Mouse (Mus musculus) induced T-regulatory cell, adult 2 months (primary cell): Measurements from ENCODE around the gene Kpnb1.
A peak's percentile ranks its signal among the peaks of the same experiment; 100 is the strongest.

Source experiments
- DNase-seq: peaks from one replicate; pipeline ENCODE4 v3.0.0-alpha.2; 2012; ENCODE audit warnings: low read depth

Kpnb1 gene

DNA sequence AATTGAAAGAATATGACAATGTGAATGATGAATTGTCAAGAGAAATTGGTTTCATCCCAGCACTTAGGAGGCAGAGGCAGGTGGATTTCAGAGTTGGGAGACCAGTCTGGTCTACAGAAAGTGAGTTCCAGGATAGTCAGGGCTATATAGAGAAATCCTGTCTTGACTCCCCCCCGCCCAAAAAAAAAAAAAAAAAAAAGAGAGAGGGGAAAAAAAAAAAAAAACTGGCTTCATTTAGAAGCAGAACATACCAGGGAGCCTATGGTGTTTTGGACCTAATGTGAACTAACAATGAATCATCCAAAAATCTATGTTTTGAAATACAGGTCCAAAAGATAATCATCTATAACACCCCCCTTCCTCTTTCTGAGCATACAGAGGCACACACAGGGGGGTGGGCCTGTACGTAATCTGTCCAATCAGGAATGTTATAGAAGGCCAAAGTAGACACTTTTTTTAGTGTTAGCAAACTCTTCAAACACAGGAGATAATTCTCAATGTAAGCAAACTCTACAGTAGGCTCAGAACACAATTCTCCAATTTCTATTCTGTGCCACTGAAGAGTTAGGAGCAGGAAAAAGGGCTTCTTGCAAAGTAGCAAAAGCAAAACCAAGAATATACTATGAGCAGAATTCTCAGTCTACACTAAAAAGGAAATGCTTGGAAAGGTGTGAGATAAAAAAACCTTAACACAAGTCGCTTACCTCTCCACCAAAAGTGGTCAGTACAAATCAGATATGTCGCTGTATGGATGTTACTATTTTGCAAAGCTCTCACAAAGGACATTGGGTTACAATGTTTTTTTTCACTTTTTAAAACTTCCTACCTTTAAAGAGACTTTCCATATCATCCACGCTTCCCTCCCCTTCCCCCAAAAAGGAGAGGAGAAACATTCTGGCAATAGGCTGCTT lies 1.7 kb downstream of the Kpnb1 start:
- peak; percentile 26 for DNase-seq

DNA sequence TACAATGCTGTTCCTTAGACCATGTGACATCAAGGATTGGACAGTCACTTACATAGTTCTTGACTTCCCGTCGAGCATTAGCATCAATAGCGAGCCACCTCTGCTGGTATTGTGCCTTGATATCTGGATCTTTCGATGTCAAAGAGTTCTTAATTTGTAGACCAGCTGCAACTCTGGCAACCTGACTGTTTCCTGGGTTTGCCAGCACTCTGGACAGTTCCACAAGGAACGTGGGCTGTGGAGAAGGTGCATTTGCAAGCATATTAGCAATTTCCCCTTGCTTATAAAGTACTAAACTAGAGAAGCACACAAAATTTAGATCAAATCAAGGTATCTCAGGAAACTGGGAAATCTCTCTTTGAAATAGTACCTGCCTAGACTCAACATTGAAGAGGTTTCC lies 2.8 kb downstream of the Kpnb1 start:
- no peak for DNase-seq

DNA sequence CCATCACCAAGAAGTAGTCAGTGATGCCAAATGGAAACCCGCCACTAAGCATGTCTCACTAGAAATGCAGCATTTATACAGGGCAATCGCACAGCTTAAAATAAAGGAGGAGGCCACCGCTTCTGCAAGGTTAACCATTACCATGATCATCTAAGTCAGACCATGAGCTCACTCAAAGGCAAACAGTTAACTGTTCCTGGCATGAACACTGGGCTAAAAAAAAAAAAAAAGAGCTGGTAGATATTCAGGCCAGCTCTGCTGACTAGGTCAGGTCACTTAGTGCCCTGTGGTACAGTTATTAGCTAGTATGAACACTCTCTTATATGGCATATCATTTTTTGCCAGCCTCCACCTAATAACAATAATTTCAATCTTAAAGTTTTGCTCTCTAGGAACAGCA lies 5.2 kb downstream of the Kpnb1 start:
- DNase-seq = no peak

DNA sequence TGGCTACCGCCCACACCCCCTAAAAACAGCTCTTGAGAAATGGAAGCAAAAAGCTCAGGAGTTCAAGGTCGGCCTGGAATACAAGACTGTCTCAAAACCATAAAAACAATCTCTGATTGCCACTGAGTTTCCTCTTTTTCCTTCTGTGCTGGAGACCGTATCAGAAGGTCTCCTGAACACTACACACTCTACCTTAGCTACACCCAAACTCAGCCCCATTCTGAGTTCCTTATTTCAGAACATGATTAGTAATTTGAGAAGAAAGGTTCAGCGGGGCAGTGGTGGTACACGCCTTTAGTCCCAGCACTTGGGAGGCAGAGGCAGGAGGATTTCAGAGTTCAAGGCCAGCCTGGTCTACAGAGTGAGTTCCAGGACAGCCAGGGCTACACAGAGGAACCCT lies 6.6 kb downstream of the Kpnb1 start:
- DNase-seq = no peak

DNA sequence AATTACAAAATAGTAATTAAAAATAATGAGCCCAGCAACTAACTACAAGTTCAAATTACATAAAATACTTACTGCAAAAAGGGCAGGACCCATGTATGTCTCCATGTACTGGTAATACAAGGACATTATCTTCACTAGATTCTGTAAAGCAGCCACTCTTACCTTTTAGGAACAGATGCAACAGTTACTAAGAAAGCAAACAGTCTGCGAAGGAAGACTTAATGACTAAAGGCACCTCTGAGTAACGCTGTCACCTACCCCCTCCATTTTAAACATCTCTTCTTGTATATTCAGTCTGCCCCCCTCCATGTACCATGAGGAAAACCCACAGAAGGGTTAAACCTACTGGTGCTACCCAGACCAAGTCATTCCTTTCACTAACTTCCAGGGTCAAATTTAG lies 9.5 kb downstream of the Kpnb1 start:
- DNase-seq = no peak

DNA sequence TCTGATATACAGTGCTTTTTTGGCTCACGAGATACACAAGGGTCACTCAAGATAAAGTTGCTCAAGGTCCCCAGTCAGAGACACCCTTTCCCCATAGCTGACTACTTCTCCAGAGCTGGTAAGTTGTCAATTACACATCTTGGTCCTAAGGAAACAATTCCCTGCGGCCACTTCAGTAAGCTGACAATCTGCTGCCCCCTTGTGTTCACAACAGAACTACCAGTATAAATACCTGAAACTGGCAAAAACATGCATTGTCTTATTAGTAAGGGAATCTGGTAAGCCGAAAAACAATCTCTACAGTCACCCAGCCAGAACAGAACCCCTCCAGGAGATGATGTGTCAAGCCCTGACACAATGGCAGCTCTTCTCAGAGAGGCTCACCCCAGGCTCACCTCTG lies 10.8 kb downstream of the Kpnb1 start:
- peak; percentile 74 for DNase-seq

DNA sequence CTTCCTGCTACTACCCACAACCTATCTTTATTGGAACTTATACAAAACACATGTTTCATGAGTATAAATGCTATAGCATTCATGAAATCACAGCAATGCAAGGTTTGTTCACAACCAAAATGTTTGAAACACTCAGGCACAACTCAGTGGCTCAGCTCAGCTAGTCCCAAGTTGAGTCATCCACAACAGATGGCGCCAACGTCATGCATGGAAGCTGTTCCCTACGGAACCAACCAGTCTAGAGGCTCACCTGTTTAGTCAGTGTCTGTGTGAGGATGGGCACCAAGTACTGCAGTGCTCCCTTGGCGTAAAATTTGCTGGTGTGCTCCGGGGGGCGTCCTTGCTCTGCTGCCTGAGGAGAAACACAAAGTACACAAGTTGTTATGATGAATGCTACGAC lies 12.2 kb downstream of the Kpnb1 start:
- DNase-seq = no peak

DNA sequence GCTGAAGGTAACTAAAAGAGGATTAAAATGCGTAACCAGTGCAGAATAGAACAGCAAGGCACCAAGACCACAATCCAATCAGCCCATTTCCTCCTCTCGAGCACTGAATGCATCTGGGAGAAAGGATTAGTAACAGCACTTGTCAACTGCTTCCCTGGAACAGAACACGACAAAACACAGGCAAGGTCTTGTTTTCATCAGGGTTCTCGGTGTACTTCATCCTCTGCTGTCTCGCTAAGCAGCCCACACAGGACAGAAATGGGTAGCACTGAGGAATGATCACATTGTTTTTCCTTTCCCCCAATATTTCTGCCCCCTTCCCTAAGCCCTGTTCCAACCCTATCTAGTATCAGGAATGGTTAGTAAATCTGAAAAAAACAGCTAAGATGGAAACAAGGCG lies 27.3 kb downstream of the Kpnb1 start:
- DNase-seq = no peak

DNA sequence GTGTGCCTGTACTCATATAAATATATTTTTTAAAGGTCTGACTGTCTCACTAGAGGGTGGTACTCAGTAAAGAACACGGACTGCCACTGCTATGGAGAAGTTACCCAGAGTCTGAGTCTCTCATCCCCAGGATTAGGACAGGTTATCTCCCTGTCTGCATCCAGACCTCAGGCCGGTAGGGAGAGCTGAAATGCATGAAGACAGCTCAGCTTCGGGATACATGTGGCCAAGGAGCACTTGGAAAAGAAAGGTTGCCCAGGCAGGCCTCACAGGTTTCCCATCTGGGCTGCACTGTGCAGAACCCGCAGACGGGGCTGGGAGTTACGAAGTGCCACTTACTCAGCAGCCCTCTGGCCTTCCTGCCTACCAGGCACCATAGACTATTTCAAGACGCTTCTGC lies 30.7 kb downstream of the Kpnb1 start:
- no peak for DNase-seq

DNA sequence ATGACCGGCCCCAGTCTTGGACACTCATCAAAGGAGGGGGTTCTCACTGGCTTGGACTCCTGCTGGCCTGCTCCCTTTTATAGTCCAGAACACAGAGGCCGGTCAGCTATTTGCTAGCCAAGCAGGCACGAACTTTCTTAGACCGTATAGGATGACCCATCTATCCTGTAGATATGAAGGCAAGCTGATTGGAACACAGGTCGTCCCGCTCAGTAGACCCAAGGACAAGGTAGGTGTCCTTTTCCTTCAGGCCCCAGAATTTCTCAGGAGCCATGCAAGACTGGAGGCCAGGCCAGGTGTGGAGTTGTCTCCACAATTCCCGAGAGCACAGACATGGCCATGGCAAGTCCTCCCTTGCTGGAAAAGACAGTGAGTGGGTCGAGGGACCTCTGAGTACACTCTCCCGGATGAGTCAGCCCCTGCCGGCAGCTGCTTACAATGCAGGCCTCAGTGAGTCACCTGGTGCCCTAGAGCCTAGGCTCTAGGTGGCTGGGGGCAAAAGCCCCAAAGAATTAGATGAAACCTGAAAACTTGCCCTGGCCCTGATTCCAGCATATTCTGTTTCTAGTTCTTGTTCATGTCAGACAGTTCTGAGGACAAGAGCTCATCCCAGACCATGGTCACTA lies 34.9 kb downstream of the Kpnb1 start:
- DNase-seq = peak; percentile 71

DNA sequence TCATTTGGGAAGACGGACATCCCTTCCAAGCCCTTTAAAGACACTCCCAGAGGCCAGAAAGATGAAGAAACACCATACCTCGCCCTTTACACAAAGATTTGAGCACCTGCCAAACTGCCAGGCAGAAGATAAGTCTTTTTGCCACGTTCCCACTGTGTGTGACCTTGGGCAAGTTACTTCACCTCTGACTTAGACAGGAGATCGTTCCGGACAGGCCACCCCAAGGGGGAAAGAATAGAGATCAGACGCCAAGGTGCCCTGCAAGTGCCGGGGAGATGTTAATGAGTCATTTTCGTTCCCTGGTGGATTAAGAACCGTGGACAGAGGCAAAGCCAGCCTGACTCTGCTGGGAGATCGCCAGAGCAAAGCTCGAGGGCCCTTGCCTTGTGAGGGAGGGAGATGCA lies 35.7 kb downstream of the Kpnb1 start:
- peak; percentile 40 for DNase-seq

DNA sequence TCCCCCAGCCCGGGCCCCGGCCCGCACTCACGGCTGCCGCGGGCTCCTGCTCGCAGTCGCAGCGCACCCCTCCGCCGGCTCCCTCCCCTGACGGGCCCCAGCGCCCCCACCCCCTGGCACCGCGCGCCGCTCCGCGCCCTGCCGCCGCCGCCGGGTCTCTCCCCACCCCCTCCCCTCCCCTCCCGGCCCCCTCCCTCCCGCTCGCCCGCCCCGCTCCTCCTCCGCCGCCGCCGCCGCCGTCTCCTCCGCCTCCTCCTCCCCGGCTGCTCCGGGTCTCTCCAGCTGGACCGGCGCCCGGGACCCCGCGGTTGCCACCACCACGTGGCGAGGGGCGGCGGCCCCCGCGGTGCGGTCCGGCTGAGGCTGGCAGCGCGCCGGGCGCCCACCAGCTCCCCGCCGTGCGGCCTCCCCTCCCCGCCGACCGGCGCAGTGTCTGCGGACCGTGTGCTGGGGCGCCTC lies 36.3 kb downstream of the Kpnb1 start, which contains the start of gene Tbkbp1:
Tbkbp1 (minus strand) TSS at position 153 of the 459 bp plus-strand sequence.
- peak; percentile 41 for DNase-seq

DNA sequence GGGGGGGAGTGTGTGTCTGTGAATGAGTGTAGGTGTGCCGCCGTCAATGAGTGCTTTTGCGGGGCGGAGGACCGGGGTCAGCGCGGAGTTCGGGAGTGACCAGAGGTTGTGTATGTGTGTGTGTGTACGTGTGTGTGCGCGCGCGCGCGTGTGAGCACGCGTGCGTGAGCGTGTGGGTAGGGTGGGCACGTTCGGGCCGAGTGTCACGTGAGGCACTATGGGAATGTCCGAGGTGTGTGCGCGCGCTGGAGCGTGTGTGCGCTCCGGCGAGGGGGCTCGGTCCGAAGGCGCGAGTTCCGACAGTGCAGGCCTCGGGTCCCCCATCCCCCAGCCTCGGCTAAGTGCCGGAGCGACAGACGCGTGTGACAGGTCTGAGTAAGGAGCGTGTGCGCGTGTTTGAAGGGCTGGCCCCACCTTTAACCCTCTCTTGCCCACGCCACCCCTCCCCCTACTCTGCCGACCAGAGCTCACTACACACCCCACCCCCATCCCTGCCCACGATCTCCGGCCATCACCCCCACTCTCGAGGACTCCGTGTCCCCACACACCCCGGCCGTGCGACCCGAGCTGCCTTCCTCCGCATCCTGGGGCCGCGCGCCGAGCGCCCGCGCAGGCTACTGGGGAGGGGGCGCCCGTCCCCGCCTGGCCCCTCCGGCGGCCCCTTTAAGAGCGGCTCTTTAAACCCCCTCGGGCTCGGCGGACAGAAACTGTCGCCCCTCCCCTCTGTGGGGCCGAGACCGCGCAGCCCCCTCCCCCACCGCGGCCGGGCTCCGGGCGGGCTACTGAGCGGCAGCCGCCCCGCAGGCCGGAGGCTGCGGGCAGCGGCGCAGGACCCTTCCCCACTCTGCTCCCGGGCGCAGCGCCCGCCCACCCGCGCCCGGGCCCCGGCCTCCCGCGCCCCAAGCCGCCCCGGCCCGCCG lies 37.0 kb downstream of the Kpnb1 start:
- peak; percentile 59 for DNase-seq

DNA sequence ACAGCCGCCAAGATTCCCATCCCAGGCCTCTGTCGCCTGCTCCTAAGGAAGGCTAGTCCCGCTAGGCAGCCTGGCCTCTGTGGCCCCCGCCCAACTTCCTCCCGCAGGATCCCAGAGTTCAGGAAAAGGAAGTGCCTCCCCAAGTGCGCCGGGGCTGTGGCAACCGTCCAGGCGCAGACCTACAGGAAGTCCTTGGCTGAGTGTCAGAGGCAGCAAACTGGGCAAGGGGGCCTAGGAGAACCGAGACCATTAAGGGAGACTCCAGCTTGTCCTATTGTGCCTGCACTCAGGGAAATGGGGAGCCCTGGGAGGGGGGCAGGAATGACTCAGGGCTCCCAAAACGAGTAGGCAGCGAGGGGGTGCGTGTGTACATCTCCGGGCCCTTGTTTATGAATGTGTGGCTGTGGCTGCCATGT lies 37.7 kb downstream of the Kpnb1 start:
- peak; percentile 60 for DNase-seq

DNA sequence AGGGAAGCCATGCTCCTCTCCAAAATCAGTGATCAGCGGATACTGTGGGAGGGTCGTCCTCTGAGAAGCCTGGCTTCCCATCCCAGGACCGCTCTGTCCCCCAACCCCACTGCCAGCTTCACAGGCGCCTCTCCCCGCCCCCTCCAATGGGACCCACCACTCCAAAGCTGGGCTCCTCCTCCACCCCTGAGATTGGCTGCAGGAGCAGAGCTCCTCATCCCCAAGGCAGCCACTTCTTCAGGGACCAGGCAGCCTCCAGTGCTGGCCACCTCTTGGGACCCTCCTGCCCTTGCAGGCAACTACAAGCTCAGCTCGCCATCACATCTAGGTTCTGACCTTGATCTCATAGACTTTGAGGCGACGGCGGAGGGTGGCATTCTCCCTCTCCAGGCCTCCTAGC lies 38.7 kb downstream of the Kpnb1 start:
- DNase-seq = no peak

DNA sequence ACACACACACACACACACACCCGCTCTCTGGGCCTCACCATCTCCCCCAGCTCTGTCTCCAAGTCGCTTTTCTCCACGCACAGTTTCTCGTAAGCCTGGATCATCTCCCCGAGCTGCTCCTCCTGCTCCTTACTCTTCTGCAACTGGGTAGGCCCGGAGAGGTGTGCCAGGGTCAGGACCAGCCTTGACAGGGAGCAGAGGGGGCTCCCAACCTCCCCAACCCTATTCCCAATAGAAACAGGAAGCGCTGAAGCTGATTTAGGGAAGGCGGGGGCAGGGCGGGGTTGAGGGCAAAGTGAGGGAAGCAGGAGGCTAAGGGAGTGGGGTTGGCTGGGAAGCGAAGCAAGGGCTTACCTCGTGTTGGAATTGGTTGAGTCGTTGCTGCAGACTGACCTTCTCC lies 39.1 kb downstream of the Kpnb1 start:
- no peak for DNase-seq

DNA sequence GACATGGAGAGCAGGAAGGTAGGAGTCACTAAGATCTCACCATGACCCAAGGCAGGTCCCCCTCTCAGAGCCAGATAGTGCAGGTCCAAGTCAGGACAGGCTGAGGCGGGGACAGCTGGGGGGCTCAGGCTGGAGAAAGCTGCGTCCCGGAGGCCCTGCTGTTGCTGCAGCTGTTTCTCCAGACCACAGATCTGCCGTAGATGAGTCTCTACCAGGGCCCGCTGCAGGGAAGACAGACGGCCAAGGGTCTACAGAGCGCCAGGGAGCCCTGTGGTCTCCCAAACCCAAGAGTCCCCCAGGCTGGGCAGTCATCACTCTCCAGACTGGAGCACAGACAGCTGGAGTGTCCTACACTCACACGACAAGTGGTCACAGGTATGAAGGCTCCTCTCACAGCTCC lies 40.3 kb downstream of the Kpnb1 start:
- DNase-seq = no peak

DNA sequence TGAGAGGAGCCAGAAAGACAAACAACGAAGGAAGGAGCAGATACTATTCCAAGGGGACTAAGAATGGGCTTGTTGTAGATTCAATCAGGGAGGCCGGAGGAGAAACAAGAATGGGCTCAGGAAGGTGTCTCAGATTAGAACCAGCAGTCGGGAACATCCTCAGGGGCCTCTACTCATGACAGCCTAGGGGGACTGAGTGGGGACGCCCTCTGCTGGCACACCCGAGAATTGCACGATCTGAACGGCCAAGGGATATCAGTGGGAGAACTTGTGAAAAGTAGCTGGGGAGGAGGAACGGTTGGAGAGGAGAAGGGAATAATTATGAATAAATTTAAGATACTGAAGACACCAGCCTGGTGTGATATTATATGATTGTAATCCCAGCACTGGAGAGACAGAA lies 41.0 kb downstream of the Kpnb1 start:
- DNase-seq = peak; percentile 89

DNA sequence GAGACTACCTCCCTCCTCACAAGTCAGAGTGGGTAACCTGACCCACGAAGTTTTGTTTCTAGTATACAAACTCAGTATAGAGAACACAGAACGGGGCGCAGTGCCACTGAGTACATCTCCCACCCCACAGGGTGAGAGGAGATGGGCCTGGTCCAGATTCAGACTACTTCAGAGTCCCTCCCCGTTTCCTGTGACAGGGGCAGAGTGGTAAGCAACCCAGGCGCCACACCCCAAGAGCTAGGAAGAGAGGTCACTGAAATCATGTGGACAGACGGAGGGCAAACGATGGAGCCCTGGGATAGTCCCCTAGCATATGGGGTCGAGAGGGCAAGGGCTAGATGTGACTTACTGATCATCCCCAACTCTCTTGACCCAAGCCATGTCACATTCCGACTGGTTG lies 41.7 kb downstream of the Kpnb1 start:
- DNase-seq = peak; percentile 60

DNA sequence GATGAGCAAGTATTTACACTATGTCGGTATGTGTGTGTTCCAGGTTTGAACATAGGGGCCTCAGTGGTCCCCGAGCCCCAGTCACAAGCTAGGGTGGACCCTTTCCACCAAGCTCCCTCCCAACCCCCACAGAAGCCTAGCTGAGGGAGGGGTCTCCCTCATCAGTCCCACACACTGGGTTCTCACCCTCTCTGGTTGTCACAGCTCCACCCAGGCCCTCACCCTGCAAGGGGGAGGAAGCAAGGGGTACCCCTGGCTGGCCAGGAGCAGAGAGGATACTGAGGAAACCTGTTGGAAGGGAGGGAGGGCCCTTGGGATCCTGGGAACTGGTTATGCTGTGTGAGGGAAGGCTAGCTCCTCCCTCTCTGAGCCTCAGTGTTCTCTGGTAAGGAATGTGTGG lies 42.4 kb downstream of the Kpnb1 start:
- DNase-seq = peak; percentile 43

DNA sequence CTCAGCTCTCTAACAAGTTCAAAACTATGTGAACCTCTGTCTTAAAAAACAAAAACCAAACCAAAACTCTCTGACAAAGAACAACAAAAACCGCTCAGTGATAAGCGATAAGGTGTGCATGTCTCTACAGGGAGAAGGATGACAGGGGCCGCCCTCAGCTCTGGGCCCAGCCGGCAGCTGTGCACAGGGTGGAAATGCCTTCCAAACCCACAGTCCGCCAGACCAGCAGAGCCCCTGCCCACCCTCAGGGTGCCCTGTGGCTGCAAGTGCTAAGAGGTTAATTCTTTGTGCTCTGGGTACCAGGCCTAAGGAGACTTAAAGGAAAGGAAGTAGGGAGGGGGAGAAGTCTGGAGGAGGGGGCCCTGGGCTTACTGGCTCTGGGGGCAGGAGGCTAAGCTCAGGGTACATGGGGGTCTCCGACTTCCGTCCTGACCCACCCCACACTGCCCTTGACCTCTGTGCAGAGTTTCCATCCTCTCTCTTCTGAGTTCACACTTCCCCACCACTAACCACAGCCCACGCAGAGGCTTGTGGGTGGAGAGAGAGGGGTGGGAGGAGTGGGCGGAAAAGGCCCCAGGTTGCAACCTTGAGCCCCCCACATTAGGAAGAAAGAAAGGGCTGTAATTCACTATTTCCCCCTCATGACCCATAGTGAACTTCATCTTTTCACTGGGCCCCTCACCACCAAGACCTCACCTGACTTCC lies 44.3 kb downstream of the Kpnb1 start:
- DNase-seq = peak; percentile 70

DNA sequence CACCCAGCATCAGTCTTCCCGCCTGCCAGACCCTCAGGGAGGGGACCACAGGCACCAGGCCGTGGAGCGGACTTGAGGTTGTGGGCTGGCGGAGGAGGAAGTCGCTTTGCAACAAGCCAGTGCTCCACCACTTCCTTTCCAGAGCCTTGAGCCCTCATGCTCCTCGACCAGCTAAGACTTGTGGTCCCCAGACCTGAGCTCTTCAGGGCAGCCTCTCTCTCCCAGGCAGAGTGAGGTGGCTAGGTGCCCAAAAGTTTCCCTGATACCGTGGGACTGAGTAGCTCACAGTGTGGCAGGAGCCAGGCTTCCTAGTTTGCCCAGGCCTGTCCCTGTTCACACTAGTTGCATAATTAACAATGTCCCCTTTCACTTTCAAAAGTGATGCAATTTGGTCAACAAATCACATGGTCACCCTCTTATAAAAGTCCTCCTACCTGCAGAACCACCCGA lies 45.5 kb downstream of the Kpnb1 start:
- DNase-seq = peak; percentile 76
